Mouse (Mus musculus) kidney, postnatal 14 days (tissue): ENCODE data around the gene Trappc3l.

Source experiments
- DNase-seq: peaks from one replicate; pipeline ENCODE4 v3.0.0; 2022; ENCODE audit warnings: mixed read lengths

Trappc3l gene

GRCm38 (mm10) chr10:34095964-34096363 lies 58.6 kb downstream of the Trappc3l start:
- no peak for DNase-seq

GRCm38 (mm10) chr10:34096418-34096883 lies 59.1 kb downstream of the Trappc3l start, which contains the start of gene Calhm5:
Gene Calhm5, minus strand, starts transcription at chr10:34096519.
- DNase-seq: peak; percentile 56

DNA sequence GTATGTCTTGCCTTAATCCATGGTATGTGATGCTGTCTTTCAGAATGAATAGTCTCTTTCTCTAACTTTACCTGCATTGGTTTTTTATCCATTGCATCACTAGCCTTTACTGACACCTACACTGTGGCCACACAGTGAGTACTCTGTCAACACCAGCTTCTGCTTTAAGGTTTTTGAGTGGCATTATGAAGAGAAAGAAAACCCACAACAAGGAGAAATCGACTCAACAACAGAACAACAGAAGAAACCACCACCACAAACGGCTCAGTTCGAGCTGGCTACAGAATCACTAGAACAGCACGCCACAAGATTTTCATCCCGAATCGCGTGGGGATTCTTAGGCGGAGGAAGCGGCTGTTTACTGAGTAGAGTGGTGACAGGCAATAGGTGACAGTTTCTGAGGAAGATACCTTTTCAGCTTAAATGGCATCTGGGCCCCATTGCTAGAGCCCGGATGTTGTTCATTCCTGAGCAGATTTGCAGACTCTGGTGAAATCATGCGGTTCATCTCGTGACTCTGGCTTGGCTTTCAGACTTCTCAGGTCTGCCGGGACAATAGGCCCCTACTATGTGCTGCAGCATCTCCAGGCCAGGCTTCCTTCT lies 73.6 kb downstream of the Trappc3l start:
- no peak for DNase-seq

DNA sequence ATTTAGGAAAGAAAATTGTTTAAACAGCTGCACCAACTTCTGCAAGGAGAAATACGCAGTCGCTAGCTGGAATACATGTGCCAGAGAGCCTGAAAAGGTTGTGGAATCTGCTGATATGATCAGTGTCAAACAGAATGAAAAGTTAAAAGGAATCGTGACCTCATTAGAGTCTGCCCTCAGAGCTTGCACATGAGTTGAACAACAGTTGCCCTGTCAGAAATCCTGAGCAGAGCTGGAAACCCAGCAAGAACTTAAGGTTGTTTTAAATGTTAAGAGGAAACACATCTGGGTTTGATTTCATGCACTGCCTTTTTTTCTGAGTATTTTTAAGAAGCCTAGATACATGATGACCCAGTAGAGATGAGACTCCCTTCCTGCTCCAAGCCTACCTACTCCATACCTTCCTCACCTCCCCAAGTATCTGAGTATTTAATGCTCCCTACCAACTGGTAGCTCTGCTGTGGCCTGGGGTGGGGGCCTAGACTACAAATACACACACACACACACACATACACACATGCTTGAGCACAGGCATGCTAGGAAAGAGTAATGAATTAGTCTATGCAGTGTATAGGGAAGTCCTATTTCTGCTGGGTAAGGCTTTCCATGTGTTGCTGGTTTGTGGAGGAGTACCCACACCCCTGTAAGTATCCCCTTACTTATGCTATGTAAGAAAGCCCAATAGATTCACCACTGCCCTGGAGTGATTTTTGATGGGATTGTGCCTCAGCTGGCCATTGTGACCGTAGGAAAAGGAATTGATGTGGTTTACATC lies 74.8 kb downstream of the Trappc3l start:
- DNase-seq: no peak

GRCm38 (mm10) chr10:34117131-34117530 lies 79.7 kb downstream of the Trappc3l start:
- no peak for DNase-seq

DNA sequence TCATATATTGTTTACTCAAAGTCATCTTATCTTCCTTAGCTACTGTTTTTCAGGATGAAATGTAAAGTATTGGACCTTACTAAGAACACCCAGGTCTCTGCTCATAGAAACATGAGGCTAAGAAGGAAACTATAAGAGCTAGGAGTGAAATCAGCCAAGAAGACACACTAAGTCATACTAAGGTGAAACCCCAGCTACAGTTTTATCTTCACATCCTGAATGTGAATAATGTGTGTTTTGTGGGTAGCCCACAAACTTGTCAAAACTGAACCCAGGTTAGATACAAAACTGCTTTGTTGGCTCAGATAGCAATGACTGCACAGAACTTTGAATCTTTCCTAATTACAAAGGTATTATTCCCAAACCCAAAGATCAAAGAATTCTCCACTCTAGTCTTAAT lies 80.4 kb downstream of the Trappc3l start:
- no peak for DNase-seq

DNA sequence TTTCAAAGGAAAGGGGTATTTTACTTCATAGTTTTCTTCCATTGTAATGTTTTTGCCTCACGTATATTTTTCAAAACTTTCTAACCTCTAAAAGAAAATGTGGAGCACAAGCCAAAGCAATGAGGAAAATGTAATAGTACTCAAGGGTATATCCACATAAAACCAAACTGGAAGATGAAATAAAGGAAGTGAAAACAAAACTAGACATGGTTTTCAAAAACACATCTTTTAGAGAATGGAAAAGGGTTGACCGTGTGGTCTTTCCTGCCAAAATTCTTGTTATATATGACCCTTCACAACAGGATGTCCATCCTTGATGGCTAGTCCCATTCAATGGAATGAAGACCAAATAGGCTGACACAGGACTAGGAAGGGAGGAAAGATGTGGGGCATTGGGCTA lies 81.0 kb downstream of the Trappc3l start:
- no peak for DNase-seq

GRCm38 (mm10) chr10:34127392-34128378 lies 90.3 kb downstream of the Trappc3l start, which contains the start of gene Calhm6:
Gene Calhm6, minus strand, starts transcription at chr10:34127984.
- DNase-seq: peak; percentile 39

GRCm38 (mm10) chr10:34128391-34128790 lies 91.0 kb downstream of the Trappc3l start:
- peak; percentile 41 for DNase-seq

DNA sequence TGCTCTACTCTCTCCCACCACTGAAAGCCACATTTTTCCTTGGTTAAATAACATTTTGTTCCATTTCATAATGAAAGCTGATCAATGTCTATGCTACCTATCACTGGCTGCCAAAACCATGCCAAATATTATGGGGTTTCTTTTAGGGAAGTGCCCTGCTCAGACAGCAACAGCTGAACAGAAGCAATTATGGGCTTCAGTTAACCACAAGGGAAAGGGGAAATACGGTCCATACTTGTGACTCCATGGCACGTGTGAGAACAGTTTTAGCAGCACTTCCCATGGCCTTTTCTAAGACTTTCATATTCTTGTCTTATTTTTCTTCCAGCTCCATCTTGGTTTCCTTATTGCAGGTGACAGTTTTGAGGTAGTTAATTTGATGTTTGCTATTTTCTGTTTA lies 94.0 kb downstream of the Trappc3l start:
- DNase-seq: no peak

- no peak for DNase-seq
These were observed 99.0 kb downstream of the Trappc3l start for GRCm38 (mm10) chr10:34136432-34136831.

DNA sequence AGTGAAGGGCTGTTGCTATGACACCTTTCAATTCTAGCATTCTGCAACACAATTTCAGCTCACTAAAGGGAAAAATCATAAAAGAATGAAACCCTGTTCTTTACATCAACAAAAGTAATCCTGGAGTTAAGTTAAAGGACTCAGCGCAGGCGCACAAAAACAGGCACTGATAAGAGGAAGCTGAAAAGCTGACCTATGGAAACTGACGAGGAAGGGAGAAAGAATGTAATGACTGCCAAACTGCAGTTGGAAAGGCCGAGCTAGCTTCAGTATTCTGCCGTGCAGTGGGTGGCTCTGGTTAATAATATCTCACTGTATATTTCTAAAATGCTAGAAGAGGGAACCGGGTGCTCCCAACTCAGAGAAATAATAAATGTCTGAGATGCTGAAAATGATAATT lies 100.6 kb downstream of the Trappc3l start:
- DNase-seq: no peak

DNA sequence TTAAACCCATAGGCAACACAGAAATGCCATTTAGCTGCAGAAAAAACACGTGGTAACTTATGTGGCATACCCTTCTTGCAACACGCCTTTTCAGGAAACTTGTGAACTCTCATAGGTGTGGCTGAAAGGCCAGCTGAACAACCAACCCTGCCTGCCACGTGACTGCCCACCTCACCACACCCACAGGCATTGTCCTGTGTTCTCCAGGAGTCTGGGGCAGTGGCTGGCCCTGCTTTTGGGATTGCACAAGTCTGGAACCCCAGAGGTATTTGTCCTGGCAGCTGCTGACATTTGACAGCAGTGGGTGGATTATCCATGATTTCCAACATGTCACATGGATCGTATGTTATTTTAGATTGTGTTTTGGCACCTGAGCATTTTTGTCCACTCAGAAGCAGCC lies 102.4 kb downstream of the Trappc3l start:
- no peak for DNase-seq

- no peak for DNase-seq
These were observed 104.3 kb downstream of the Trappc3l start for GRCm38 (mm10) chr10:34141693-34142092.

DNA sequence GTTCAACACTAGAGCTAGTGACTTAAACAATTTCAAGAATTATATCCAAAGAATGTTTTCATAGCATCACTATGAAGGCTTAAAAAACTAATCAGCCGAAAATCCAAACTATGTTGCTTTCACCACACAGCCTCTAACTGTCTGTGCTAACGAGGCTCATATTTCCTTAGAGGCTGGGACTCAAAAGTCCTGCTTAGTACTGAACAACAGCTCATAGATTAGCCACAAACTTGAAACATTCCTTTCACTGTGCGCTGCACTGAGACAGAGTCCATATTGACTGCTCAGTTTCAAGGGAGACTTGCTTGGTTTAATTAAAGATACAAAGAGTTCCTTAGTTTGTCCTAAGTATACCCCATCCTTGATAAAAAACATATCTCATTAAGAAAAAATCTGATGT lies 112.4 kb downstream of the Trappc3l start:
- DNase-seq: no peak

DNA sequence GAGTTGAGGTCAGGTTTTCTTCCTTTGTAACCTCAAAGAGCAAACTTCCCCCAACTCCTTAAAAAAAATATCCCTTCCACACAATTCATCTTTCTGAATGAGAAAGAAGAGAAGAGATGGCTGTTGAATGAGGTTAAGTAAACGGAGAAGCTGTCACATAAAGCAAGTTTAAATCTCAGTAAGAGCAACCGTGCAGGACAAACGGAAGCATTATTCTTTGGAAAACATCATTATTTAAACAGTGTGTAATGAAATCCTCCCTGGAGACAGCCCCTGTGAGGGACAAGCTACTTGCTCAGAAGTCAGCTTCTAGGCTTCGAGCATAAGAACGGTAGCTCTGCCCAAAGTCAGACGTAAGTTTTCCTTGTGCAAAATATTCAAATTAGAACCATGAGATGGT lies 113.1 kb downstream of the Trappc3l start:
- no peak for DNase-seq

DNA sequence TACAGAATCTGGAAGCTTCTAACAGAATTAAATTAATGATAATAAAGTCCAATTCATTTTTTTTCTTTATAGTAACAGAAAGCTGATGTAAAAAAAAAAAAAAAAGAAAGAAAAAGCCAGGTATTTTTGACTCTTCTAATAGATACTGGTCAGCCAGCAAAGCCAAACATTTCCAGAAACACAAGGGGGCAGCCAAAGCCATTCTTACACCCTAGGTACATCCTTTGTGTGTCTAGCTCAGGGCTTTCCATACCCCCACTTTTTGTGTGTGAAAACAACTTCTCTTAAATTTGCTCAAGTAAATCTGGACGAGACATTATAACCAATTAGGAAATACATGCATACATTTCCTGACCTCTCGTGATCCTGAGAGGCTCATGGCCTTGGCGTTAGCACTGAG lies 114.4 kb downstream of the Trappc3l start:
- no peak for DNase-seq

DNA sequence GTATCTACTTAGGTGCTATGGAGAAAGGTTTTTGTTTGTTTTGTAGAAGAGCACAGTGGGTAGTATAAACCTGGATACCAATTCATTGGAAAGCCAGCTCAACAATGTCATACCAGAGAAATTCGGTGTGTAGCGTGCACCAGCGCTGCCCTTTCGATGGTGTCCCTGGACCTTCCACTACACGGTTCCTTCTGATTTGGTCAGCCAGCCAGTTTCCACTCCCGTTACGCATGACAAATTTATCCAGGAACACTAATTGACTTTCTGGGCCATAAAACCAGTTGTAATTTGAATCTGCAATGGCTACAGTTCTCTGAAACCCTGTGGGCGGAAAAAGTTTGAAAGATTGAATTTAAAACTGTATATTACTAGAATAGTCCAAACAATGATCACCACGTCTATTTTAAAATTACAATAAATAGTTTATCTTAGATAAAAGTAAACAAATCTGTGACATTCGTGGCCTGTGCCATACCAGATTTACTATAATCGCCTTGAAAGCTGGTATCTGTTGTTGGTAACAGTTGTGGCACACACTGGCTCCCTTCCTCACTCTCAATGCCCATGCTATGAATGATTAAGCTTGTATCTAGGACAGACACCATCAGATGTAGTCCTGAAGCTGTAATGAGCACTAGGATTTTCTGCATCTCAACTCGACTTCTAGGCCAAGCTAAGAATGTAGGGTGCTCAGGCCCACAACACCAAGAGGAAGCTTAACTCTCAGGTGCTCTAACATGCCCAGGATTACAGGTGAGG lies 118.6 kb downstream of the Trappc3l start:
- DNase-seq: no peak
